Mouse (Mus musculus) midbrain, postnatal 0 days (tissue): ENCODE data around the gene Anapc2. TPM values are rescaled to one million over a fixed set of nuclear protein-coding genes. Genes with fewer than 3 reads are reported as not detected.

ENCODE experiments used
- ATAC-seq: fragments of 200-750 bp; cut with Nextera tagmentation; 2 replicates; pipeline ENCODE4 v1.8.0; 2017; ENCODE audit warnings: moderate number of reproducible peaks, mild to moderate bottlenecking, moderate TSS enrichment, moderate library complexity; ENCODE audit not compliant: low FRiP score
- DNase-seq: peaks from one replicate; pipeline ENCODE4 v3.0.0-alpha.2; 2015; ENCODE audit warnings: low spot score
- H3K27ac ChIP-seq: fragments of 300-500 bp; sonication (generic); 2 replicates; pipeline ENCODE4 v1.5.1; 2014; ENCODE audit warnings: low read depth, mild to moderate bottlenecking, low read length, mixed read lengths
- H3K27me3 ChIP-seq: fragments of 300-500 bp; sonication (generic); 2 replicates; pipeline ENCODE4 v1.6.1; 2014; ENCODE audit warnings: low read length, control low read depth, mixed read lengths; ENCODE audit not compliant: insufficient read depth
- H3K36me3 ChIP-seq: fragments of 300-500 bp; sonication (generic); 2 replicates; pipeline ENCODE4 v1.6.1; 2014; ENCODE audit warnings: low read length, control low read depth, mixed read lengths; ENCODE audit not compliant: insufficient read depth
- H3K4me1 ChIP-seq: fragments of 300-500 bp; sonication (generic); 2 replicates; pipeline ENCODE4 v1.6.1; 2014; ENCODE audit warnings: mild to moderate bottlenecking, control low read depth, antibody characterized with exemption, low read length, mixed read lengths; ENCODE audit not compliant: insufficient read depth
- H3K4me2 ChIP-seq: fragments of 300-500 bp; sonication (generic); 2 replicates; pipeline ENCODE4 v1.6.1; 2014; ENCODE audit warnings: low read depth, mild to moderate bottlenecking, low read length, mixed read lengths; ENCODE audit not compliant: poor library complexity, severe bottlenecking
- H3K4me3 ChIP-seq: fragments of 300-500 bp; sonication (generic); 2 replicates; pipeline ENCODE4 v1.5.1; 2014; ENCODE audit warnings: low read depth, mild to moderate bottlenecking, low read length, moderate library complexity
- H3K9ac ChIP-seq: fragments of 300-500 bp; sonication (generic); replicated peaks from 2 replicates; pipeline ENCODE4 v1.6.1; 2014; ENCODE audit warnings: mild to moderate bottlenecking, low read length, moderate library complexity, mixed read lengths; ENCODE audit not compliant: poor library complexity, severe bottlenecking
- H3K9me3 ChIP-seq: fragments of 300-500 bp; sonication (generic); 2 replicates; pipeline ENCODE4 v1.6.1; 2016; ENCODE audit warnings: low read length, control low read depth
- CTCF ChIP-seq: IDR thresholded peaks from 2 replicates; pipeline ENCODE4 v1.5.1; 2016; ENCODE audit warnings: antibody characterized with exemption, mild to moderate bottlenecking
- WGBS: fragments of 180-500 bp; shearing (Covaris S2); extraction: QIAGEN DNeasy Blood & Tissue Kit; methylation state at CpG from one replicate; pipeline ENCODE4 v1.1.7; 2014; 5-methylcytosine and 5-hydroxymethylcytosine counted together
- polyA plus RNA-seq: library from polyadenylated mRNA; unstranded; fragments of >200 nt; fragmentation: Nextera tagmentation; extraction: Ambion mirVana; gene quantifications from 2 replicates; pipeline ENCODE4 v1.2.1, GENCODE M21; 2015
- total RNA-seq: library from RNA; depleted of rRNA; stranded (reverse); fragments of >200 nt; gene quantifications from 2 replicates; pipeline ENCODE4 v1.2.3, GENCODE M21; 2014

Gene Anapc2
- total and polyA plus RNA-seq, 2 experiments from 2014 or later, result 35.0 to 103 TPM

DNA sequence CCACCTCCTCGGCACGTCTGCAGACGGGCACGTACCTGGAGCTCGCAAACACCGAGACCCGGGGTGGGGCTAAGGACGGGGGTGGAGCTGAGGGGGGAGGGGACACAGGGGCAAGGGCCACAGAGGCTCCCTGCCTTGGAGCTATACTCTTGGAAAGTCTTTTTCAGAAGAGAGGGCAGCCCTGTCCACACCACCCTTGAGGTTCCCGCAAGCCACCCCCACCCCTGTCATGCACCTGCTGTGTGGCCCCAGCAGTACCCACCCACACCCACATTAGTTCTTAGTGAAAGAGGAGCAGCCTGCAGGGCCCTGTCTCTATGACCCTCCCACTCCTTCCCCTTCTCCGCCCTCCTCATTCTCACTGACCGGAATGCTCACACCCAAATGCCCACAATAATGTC is 39.2 kb downstream of the Anapc2 start:
- no peak for ATAC-seq
- no peak overlapping the region for H3K4me2 ChIP-seq
- 16% methylated on average over 11 of the region's 11 CpGs for WGBS
- no peaks in the 10 kb centered on the region for H3K4me1 ChIP-seq
- H3K27me3 ChIP-seq, result peaks cover 38% of the 10 kb centered on the region
- DNase-seq, result no peak
- no peak overlapping the region for H3K4me3 ChIP-seq
- no peak overlapping the region for H3K9ac ChIP-seq
- H3K27ac ChIP-seq, result no peak overlapping the region
- no peak for TF ChIP-seq CTCF
- no peaks in the 10 kb centered on the region for H3K9me3 ChIP-seq
- peaks cover 53% of the 10 kb centered on the region for H3K36me3 ChIP-seq

DNA sequence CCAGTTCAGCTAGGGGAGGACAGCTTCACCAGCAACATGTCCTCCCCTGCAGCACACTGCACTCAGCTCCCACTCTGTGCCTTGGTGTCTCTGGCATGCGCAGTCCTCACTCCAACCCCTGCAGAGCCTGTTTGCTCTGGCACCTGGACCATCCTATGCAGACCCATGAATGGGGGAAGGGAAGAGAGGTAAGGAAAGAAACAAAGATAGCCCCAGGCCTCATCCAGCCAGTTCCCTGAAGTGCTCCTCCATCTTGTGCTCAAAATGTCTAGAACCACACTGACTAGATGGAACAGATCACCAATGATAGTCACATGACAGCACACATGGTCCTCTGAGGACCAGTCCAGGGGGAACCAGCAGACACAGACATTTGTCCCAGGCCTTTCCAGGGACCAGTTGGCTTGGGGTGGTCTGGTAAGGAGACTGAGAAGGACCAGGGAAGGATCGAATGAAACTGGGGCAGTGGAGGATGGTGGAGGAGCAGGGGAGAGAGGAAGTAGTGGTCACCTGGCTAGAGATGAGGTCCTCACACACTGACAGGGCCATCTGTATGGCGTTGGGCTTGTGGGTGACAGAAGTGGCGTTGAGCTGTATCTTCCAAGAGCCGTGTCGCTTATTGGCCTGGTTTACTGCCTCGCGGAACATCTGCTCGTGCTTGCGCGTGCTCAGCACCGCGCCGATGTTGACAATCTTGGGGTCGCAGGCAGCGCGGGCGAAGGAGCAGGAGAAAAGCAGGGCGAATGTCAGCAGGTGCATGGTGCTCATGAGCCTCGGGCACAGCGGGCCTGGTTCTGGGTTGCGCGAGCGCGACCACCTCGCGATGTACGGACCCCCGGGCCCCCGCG is 46.1 kb downstream of the Anapc2 start:
- H3K27ac ChIP-seq, result peak overlapping the region; percentile 81
- H3K4me1 ChIP-seq, result 0 out of 2 replicates have a peak, but pooled peaks cover 3% of the 10 kb centered on the region
- DNase-seq, result peak; percentile 42
- TF ChIP-seq CTCF, result no peak
- 5% methylated on average over 31 of the region's 31 CpGs for WGBS
- H3K9me3 ChIP-seq, result no peaks in the 10 kb centered on the region
- H3K4me3 ChIP-seq, result peak overlapping the region; percentile 69
- H3K27me3 ChIP-seq, result peaks cover 14% of the 10 kb centered on the region
- peak; percentile 70 for ATAC-seq
- H3K9ac ChIP-seq, result peak overlapping the region; percentile 87
- H3K36me3 ChIP-seq, result peaks cover 13% of the 10 kb centered on the region
- H3K4me2 ChIP-seq, result peak overlapping the region; percentile 64

DNA sequence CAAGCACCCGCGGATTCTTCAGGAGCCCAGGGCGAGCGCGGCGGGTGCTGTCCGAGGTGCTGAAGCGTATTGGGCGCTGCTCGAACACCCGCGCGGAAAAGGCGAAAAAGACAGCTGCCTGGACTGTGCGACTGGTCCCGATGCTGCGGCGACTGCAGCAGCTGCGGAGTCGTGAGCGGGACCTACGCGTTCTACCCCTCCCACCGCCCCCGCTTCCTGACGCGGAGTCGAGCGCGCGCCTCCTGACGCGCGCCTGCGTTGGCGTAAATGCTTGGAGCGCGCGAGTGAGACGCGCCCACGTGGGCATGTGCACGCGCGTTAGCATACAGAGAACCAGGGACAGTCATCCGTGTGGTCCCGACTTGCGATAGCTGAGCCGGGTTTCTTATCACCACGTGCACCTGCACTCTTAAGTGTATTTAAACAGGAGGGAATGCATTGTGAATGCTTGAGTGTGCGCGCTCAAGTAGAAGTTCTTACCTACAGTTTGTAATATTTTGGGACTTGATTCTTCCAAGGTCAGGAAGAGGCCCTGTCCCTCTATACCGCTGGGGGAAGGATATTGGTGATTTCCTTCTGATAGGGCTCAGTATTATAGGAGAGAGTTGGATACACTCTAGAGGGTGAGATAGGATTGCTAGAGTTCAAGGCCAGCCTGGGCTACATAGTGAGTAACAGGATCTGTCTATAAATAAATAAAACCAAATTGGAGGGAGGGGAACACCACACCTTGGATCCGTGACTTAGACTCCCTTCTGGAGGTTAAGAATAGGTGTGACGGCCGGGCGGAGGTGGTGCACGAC is 46.9 kb downstream of the Anapc2 start, which contains the start of gene Grin1:
Grin1 (minus strand) TSS at position 217 of the 803 bp plus-strand sequence.
- Histone ChIP-seq H3K27ac (peak within 1 kb of the TSS; percentile 81), H3K4me1 (0 out of 2 replicates have a peak, but pooled peaks cover 3% of the 10 kb centered on the region), H3K4me2 (peak within 1 kb of the TSS; percentile 64), H3K9me3 (no peaks in the 10 kb centered on the region), H3K9ac (peak within 1 kb of the TSS; percentile 87), H3K4me3 (peak within 1 kb of the TSS; percentile 69), H3K36me3 (peaks cover 8% of the 10 kb centered on the region; the same call in 1 of the 2 replicates), H3K27me3 (peaks cover 9% of the 10 kb centered on the region)
- no peak for TF ChIP-seq CTCF
- DNase-seq (peak; percentile 94), ATAC-seq (peak; percentile 85)
- WGBS, result 9% methylated on average over 53 of the region's 58 CpGs

DNA sequence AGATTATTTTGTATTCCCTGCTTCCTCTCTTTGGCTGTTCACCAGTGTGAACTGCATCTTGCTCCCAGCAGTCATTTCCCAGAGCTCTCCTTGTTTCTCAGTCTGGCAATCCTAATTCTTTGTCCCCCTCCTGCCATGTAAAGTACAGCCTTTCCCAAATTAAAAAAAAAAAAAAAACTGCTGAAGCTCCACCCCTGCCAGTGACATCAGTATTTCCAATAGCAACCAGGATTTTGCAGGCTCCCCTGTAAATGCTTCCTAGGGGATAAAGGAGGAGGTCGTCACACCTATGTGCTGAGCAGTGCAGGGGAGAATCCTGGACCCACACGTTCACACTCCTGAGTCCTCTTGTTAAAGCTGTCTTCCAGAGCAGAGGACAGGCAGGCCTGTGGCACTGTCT is 47.8 kb downstream of the Anapc2 start:
- Histone ChIP-seq H3K4me3 (no peak overlapping the region), H3K4me2 (no peak overlapping the region), H3K27ac (no peak overlapping the region), H3K9ac (no peak overlapping the region), H3K36me3 (peaks cover 6% of the 10 kb centered on the region; the same call in 1 of the 2 replicates), H3K9me3 (no peaks in the 10 kb centered on the region), H3K4me1 (0 out of 2 replicates have a peak, but pooled peaks cover 3% of the 10 kb centered on the region), H3K27me3 (peaks cover 4% of the 10 kb centered on the region; the same call in 1 of the 2 replicates)
- 34% methylated on average over 2 of the region's 2 CpGs for WGBS
- DNase-seq (no peak), ATAC-seq (no peak)
- no peak for TF ChIP-seq CTCF

DNA sequence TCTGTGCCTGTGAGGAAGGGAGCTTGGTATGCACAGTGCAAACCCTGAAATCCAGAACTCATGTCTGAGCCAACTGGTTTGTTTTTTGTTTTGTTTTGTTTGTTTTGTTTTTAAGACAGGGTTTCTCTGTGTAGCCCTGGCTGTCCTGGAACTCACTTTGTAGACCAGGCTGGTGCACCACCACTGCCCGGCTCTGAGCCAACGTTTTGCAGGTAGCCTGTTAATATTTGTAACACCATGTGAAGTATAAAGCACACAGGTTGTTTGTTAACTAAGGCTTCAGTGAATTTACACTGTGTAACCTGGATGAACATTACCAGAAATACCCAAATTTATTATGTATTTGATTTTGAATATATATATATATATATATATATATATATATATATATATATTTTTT is 53.8 kb downstream of the Anapc2 start:
- H3K4me2 ChIP-seq, result no peak overlapping the region
- H3K4me3 ChIP-seq, result no peak overlapping the region
- no peak for DNase-seq
- no peaks in the 10 kb centered on the region for H3K9me3 ChIP-seq
- H3K27me3 ChIP-seq, result peaks cover 4% of the 10 kb centered on the region; the same call in 1 of the 2 replicates
- no peaks in the 10 kb centered on the region for H3K4me1 ChIP-seq
- H3K9ac ChIP-seq, result no peak overlapping the region
- no peak for ATAC-seq
- no peaks in the 10 kb centered on the region for H3K36me3 ChIP-seq
- no peak for TF ChIP-seq CTCF
- 82% methylated on average over 2 of the region's 2 CpGs for WGBS
- no peak overlapping the region for H3K27ac ChIP-seq
